Mouse (Mus musculus) cortical plate, adult 2 months (tissue): ENCODE data around the gene Tex21.

Experiments used
- CTCF ChIP-seq: fragments of 200-500 bp; IDR thresholded peaks from 2 replicates; pipeline ENCODE4 v1.5.1; 2011; ENCODE audit warnings: mild to moderate bottlenecking, control low read depth, low read length; ENCODE audit not compliant: insufficient read depth; ENCODE audit errors: extremely low read depth
- POLR2A ChIP-seq: fragments of 200-500 bp; IDR thresholded peaks from 2 replicates; pipeline ENCODE4 v1.6.1; 2011; ENCODE audit warnings: mild to moderate bottlenecking, low read length, control low read depth; ENCODE audit not compliant: insufficient read depth; ENCODE audit errors: extremely low read depth

GRCm38 (mm10) chr12:76278209-76278608, 31.7 kb upstream of the Tex21 start:
- TF ChIP-seq CTCF (no peak), POLR2A (no peak)
